Mouse (Mus musculus) neural tube, embryonic 14.5 days (tissue): ENCODE results near the gene Med15. TPM values are rescaled to one million over a fixed set of nuclear protein-coding genes. Genes with fewer than 3 reads are reported as not detected.

Source experiments
- polyA plus RNA-seq: library from polyadenylated mRNA; unstranded; fragments of >200 nt; fragmentation: Nextera tagmentation; extraction: Ambion mirVana; gene quantifications from 2 replicates; pipeline ENCODE4 v1.2.1, GENCODE M21; 2014

The Med15 gene
- polyA plus RNA-seq, 1 experiment from 2014 or later, result 51.0 TPM

Other genes starting within 250 kb of the Med15 start
- gene Aifm3, start 243.3 kb downstream of the Med15 start, polyA plus RNA-seq, result 3.0 and 3.4 TPM in 2 replicates
- gene Lztr1, start 224.2 kb downstream of the Med15 start, polyA plus RNA-seq, result 113 and 132 TPM in 2 replicates
- 58.6 and 62.7 TPM in 2 replicates for gene Thap7, start 201.8 kb downstream of the Med15 start, polyA plus RNA-seq
- gene Lrrc74b, start 171.6 kb downstream of the Med15 start, polyA plus RNA-seq, result 0.79 and 1.1 TPM in 2 replicates
- gene P2rx6, start 171.0 kb downstream of the Med15 start, polyA plus RNA-seq, result 2.4 and 2.7 TPM in 2 replicates
- 32.8 and 39.1 TPM in 2 replicates for gene Slc7a4, start 149.7 kb downstream of the Med15 start, polyA plus RNA-seq
- 27.7 and 29.3 TPM in 2 replicates for gene Smpd4, start 113.5 kb downstream of the Med15 start, polyA plus RNA-seq
- gene Ccdc74a, start 86.4 kb downstream of the Med15 start, polyA plus RNA-seq, result 10.6 and 11.3 TPM in 2 replicates
- 90.9 and 98.9 TPM in 2 replicates for gene Klhl22, start 26.7 kb upstream of the Med15 start, polyA plus RNA-seq
- 0.95 and 2.0 TPM in 2 replicates for gene Scarf2, start 64.4 kb upstream of the Med15 start, polyA plus RNA-seq
- gene B830017H08Rik, start 100.2 kb upstream of the Med15 start, polyA plus RNA-seq, result 4.7 and 6.5 TPM in 2 replicates
- gene Car15, start 105.5 kb upstream of the Med15 start, polyA plus RNA-seq, result 3.9 and 4.0 TPM in 2 replicates
- 0.21 and 0.36 TPM in 2 replicates for gene Gm20518, start 158.8 kb upstream of the Med15 start, polyA plus RNA-seq
- 0.08 TPM in 1 of 2 replicates, not detected in the other for gene Tssk1, start 161.3 kb upstream of the Med15 start, polyA plus RNA-seq
- gene Dgcr2, start 165.7 kb upstream of the Med15 start, polyA plus RNA-seq, result 98.8 and 104 TPM in 2 replicates
- gene Tssk2, start 165.7 kb upstream of the Med15 start, polyA plus RNA-seq, result not detected in 2 replicates
- gene Ess2, start 178.5 kb upstream of the Med15 start, polyA plus RNA-seq, result 42.4 and 42.5 TPM in 2 replicates
- gene Gsc2, start 182.2 kb upstream of the Med15 start, polyA plus RNA-seq, result 0.24 TPM in 1 of 2 replicates, not detected in the other
- gene Slc25a1, start 195.3 kb upstream of the Med15 start, polyA plus RNA-seq, result 165 and 199 TPM in 2 replicates
- not detected in 2 replicates for gene Vpreb2, start 247.5 kb upstream of the Med15 start, polyA plus RNA-seq